Mouse (Mus musculus) MN1 (cell line): Measurements from ENCODE around the gene Rgs6.

Experiments
- DNase-seq: peaks from one replicate; pipeline ENCODE4 v3.0.0-alpha.2; 2016; ENCODE audit warnings: low spot score

Rgs6 gene

GRCm38 (mm10) chr12:82649991-82650390, 61.9 kb downstream of the Rgs6 start:
- no peak for DNase-seq

- no peak for DNase-seq
Measured at GRCm38 (mm10) chr12:82664598-82664997, 76.5 kb downstream of the Rgs6 start.

- DNase-seq = no peak
Measured at GRCm38 (mm10) chr12:82667441-82667840, 79.3 kb downstream of the Rgs6 start.

DNA sequence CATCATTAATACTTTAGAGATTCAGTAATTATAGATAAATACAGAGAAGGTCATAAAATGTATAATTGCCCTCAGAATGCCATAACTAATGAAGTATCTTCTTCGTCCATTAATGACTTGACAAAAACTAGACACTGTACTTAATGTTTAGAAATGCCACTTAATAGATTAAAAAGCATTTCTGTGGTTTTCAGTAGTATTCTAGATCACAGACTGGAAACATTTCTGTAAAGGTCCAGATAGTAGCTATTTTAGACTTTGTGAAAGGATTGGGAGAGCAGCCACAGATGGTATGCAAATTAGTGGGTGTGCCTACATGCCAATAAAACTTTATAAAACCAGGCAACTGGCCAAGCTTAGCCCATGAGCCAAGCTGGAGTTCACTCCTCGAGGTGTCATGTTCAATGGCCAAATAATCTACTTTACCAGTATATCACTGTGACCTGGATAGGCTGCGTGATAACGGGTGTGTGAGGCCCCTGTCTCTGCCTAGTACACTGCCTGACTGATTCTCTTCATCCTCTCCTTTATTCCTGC, 82.2 kb downstream of the Rgs6 start:
- DNase-seq = no peak

GRCm38 (mm10) chr12:82671591-82671990, 83.5 kb downstream of the Rgs6 start:
- no peak for DNase-seq

DNA sequence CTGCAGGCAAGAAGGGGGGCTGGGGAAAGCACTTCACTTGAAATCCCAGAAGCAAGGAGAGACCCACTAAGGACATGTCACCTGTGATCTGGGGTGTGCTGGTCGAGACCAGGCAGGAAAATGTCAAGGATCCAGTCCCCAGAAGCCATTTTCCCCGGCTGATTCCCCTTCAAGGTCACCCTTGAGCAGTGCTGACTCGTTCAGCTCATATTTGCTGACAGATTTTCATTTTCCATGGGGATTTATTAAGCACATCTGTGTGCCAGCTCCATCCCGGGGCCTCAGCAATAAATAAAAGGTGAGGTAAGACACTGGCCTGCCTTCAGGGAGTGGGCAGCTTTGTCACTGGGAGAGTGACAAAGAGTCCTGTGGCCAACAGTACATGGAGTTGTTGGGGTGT, 87.0 kb downstream of the Rgs6 start:
- no peak for DNase-seq

GRCm38 (mm10) chr12:82687015-82687414, 98.9 kb downstream of the Rgs6 start:
- no peak for DNase-seq

DNA sequence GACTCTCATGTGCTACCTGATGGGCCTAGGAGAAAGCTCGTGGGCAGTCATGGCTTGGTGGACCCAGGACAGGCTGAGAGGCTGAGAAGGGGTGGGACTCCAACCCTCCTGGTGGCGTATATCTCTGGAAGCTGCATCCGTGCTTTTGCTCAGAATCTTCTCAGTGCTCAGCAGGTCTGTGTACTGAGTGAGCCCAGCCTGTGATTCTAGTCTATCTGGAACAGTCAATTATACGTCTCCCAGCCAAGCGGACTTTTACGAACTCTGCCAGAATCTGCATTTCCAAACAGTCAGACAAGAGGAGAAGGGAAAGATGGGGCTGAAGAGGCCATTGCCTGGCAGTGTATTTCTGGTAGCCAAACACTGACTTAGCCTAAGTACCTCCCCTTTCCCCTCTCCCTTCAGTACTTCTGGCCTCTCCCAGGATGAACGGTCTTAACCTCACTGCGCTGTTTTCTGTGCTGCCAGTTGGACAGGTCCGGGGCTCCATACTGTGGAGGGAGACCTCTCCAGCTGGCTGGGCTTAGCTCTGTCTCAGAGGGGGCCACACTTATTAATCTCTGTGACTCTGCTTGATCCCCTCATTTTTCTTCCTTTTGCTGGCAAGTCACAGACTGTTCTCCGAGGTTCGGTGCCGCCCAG, 110.9 kb downstream of the Rgs6 start:
- no peak for DNase-seq

GRCm38 (mm10) chr12:82699528-82699905, 111.4 kb downstream of the Rgs6 start:
- no peak for DNase-seq

- no peak for DNase-seq
Measured at GRCm38 (mm10) chr12:82700241-82700640, 112.1 kb downstream of the Rgs6 start.

- no peak for DNase-seq
Measured at GRCm38 (mm10) chr12:82700840-82701239, 112.7 kb downstream of the Rgs6 start.

- no peak for DNase-seq
Measured at GRCm38 (mm10) chr12:82701359-82701758, 113.3 kb downstream of the Rgs6 start.

GRCm38 (mm10) chr12:82710376-82710775, 122.3 kb downstream of the Rgs6 start:
- DNase-seq = no peak

- no peak for DNase-seq
Measured at GRCm38 (mm10) chr12:82714284-82714683, 126.2 kb downstream of the Rgs6 start.

- no peak for DNase-seq
Measured at GRCm38 (mm10) chr12:82723017-82723540, 135.0 kb downstream of the Rgs6 start.

- no peak for DNase-seq
Measured at GRCm38 (mm10) chr12:82726255-82726654, 138.2 kb downstream of the Rgs6 start.

DNA sequence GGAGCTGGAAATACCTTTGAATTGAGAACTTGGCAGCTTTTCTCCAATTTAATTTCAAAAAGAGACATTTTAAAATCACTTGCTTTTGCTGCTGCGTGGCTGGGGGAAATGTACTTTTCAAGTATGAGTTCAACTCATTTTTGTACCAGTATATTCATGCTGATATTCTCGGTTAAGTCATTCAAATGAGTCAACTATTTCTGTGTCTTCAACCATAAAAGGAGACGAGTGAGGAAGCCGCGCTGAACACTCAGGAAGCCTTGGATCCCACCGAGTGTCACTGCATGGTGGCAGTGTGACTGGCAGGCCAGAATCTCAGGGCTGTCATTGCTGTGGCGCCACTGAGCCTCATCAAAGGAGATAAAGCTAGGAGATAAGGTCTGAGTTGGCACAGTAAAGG, 143.5 kb downstream of the Rgs6 start:
- no peak for DNase-seq

- no peak for DNase-seq
Measured at GRCm38 (mm10) chr12:82742955-82743354, 154.9 kb downstream of the Rgs6 start.

GRCm38 (mm10) chr12:82744026-82744425, 155.9 kb downstream of the Rgs6 start:
- DNase-seq = no peak

GRCm38 (mm10) chr12:82744826-82745225, 156.7 kb downstream of the Rgs6 start:
- DNase-seq = no peak

DNA sequence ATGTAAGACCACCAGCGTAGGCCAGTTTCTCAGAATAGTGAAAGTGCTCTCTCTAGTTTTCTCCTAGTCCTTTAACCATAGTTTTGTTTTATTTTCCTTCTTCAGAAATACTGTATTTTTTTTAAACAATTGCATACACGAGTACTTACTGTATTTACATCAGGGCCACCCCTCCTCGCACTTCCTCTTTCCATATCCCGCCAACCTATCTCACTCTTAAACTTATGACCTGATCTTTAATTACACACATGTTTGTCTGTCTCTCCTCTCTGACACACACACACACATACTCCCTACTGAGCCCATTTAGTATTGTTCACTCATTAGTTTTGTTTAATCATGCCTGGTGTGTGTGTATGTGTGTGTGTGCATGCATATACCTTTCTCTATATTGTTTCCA, 159.0 kb downstream of the Rgs6 start:
- DNase-seq = no peak

DNA sequence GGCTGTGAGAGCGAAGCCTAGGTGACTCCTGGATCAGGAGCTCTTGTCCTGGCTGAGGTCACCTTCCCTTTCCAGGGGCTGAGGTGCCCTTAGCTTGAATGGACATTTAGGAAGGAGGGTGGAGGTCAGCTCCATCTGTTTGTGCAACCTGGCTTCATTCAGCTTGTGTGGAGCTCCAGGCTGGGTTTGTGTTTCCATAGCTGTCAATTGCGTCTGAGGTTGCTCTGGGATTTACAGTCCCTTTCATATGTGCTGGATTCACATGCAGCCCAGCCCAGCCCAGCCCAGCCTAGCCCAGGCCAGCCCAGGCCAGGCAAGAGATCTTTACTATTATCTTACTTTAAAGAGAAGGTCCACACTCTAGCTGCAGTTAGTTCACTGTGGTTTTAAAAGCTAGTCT, 163.8 kb downstream of the Rgs6 start:
- no peak for DNase-seq

DNA sequence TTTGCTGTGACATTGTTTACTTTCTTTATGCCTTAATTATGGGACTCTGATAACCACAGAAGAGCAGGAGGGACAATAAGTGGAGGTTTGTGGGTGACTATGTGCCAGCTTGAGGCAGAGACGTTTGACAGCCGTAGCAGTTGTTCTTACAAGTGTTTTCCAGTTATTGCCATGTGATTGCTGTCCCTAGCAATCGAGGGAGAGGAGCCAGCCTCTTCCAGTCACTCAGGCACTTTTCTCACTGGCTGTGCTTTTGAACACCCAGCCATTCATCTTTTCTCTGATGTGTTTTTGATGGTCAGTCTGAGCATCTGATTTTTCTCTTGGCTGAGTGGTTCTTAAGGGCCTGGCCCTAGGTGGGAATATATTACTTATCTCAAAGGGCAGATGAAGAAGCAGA, 166.4 kb downstream of the Rgs6 start:
- no peak for DNase-seq

- DNase-seq = no peak
Measured at GRCm38 (mm10) chr12:82756756-82757155, 168.7 kb downstream of the Rgs6 start.
